19 mouse cellular contexts compared by ENCODE assay signal in the genomic region with DNA sequence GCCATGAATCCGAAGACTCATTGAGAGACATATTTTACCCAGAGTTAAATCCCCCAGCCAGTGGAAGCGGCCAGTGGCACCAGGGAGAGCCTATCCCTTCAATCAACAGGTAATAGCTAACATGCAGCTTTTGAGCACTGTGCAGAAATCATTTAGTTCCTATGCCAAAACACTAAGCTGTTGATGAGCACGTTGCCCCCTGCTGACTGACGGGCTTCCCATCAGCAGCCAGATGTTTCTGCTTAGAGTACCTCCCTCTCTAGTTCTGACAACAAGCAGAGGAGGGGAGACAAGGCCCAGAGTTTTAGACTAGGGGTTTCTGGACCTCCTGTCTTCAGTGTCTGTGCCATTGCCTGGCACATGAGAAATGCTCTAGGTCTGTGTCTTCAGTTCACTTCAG.
DNase-seq lines count a peak whose midpoint lies in the region; ATAC-seq and TF ChIP-seq lines count a peak whose summit lies in the region.
"Had no signal": no experiment of that assay in that cellular context is flagged by ENCODE, and none has a peak within 500 bp of the region (broad histone marks: within the 10 kb centered on the region; RNA-seq: fewer than 3 reads in every experiment).

No protein-coding gene starts in this region.

- no peak overlapping the region for H3K4me3 ChIP-seq in hindbrain, embryonic 10.5 days
- H3K4me3 ChIP-seq in hindbrain, postnatal 0 days (ENCODE audit: low read length) = no peak overlapping the region
- H3K4me3 ChIP-seq in midbrain, postnatal 0 days (ENCODE audit: low read depth, low read length) = no peak overlapping the region
- H3K4me3 ChIP-seq in midbrain, embryonic 13.5 days (replicated peaks) = no peak overlapping the region
- H3K4me3 ChIP-seq in embryonic facial prominence, embryonic 14.5 days (ENCODE audit: low read depth, low read length) = no peak overlapping the region
- H3K4me3 ChIP-seq in forebrain, embryonic 14.5 days (ENCODE audit: low read depth, low read length) = no peak overlapping the region
- H3K4me3 ChIP-seq: embryonic facial prominence, embryonic 15.5 days; heart, embryonic 13.5 days; left cerebral cortex, adult 2 months; myocyte; stomach, embryonic 15.5 days had no signal

- H3K9me3 ChIP-seq in hindbrain, embryonic 10.5 days = no peaks in the 10 kb centered on the region
- no peaks in the 10 kb centered on the region for H3K9me3 ChIP-seq in hindbrain, postnatal 0 days (ENCODE audit: low read length)
- no peaks in the 10 kb centered on the region for H3K9me3 ChIP-seq in midbrain, postnatal 0 days (ENCODE audit: low read length)
- H3K9me3 ChIP-seq in midbrain, embryonic 13.5 days = no peaks in the 10 kb centered on the region
- no peaks in the 10 kb centered on the region for H3K9me3 ChIP-seq in embryonic facial prominence, embryonic 14.5 days (ENCODE audit: control insufficient read depth, low read length)
- no peaks in the 10 kb centered on the region for H3K9me3 ChIP-seq in forebrain, embryonic 14.5 days (replicated peaks; ENCODE audit: control insufficient read depth, low read length)
- H3K9me3 ChIP-seq: embryonic facial prominence, embryonic 15.5 days; G1E; heart, embryonic 13.5 days; stomach, embryonic 15.5 days had no signal

- 55% methylated on average over 4 of the region's 4 CpGs for WGBS in hindbrain, embryonic 10.5 days
- WGBS in hindbrain, postnatal 0 days = 55% methylated on average over 4 of the region's 4 CpGs
- 66% methylated on average over 4 of the region's 4 CpGs for WGBS in midbrain, postnatal 0 days
- 66% methylated on average over 4 of the region's 4 CpGs for WGBS in midbrain, embryonic 13.5 days
- WGBS in embryonic facial prominence, embryonic 14.5 days = 30% methylated on average over 4 of the region's 4 CpGs
- 63% methylated on average over 4 of the region's 4 CpGs for WGBS in forebrain, embryonic 14.5 days

- H3K4me1 ChIP-seq in hindbrain, embryonic 10.5 days (replicated peaks) = 0 out of 2 replicates have a peak, but pooled peaks cover 3% of the 10 kb centered on the region
- H3K4me1 ChIP-seq in hindbrain, postnatal 0 days (ENCODE audit: insufficient read depth, low read length) = no peaks in the 10 kb centered on the region
- H3K4me1 ChIP-seq in midbrain, postnatal 0 days (ENCODE audit: insufficient read depth, low read length) = no peaks in the 10 kb centered on the region
- no peaks in the 10 kb centered on the region for H3K4me1 ChIP-seq in midbrain, embryonic 13.5 days (replicated peaks)
- 0 out of 2 replicates have a peak, but pooled peaks cover 4% of the 10 kb centered on the region for H3K4me1 ChIP-seq in embryonic facial prominence, embryonic 14.5 days (ENCODE audit: control insufficient read depth, insufficient read depth, low read length)
- H3K4me1 ChIP-seq in forebrain, embryonic 14.5 days (ENCODE audit: control insufficient read depth, insufficient read depth, low read length) = no peaks in the 10 kb centered on the region
- H3K4me1 ChIP-seq: embryonic facial prominence, embryonic 15.5 days; stomach, embryonic 15.5 days had no signal

- H3K4me2 ChIP-seq in hindbrain, postnatal 0 days (ENCODE audit: low read depth, low read length) = no peak overlapping the region
- H3K4me2 ChIP-seq in midbrain, postnatal 0 days (ENCODE audit: low read depth, low read length, poor library complexity, severe bottlenecking) = no peak overlapping the region
- H3K4me2 ChIP-seq in midbrain, embryonic 13.5 days (replicated peaks) = no peak overlapping the region
- H3K4me2 ChIP-seq in embryonic facial prominence, embryonic 14.5 days (ENCODE audit: low read depth, low read length) = no peak overlapping the region
- no peak overlapping the region for H3K4me2 ChIP-seq in forebrain, embryonic 14.5 days (ENCODE audit: low read length)
- H3K4me2 ChIP-seq: embryonic facial prominence, embryonic 15.5 days; heart, embryonic 13.5 days; midbrain, embryonic 11.5 days; stomach, embryonic 15.5 days had no signal

- no peaks in the 10 kb centered on the region for H3K36me3 ChIP-seq in hindbrain, embryonic 10.5 days
- H3K36me3 ChIP-seq in hindbrain, postnatal 0 days (ENCODE audit: insufficient read depth, low read length) = no peaks in the 10 kb centered on the region
- H3K36me3 ChIP-seq in midbrain, postnatal 0 days (ENCODE audit: insufficient read depth, low read length) = no peaks in the 10 kb centered on the region
- H3K36me3 ChIP-seq in midbrain, embryonic 13.5 days = no peaks in the 10 kb centered on the region
- no peaks in the 10 kb centered on the region for H3K36me3 ChIP-seq in embryonic facial prominence, embryonic 14.5 days (ENCODE audit: control insufficient read depth, insufficient read depth, low read length)
- H3K36me3 ChIP-seq in forebrain, embryonic 14.5 days (ENCODE audit: control insufficient read depth, insufficient read depth, low read length) = no peaks in the 10 kb centered on the region
- H3K36me3 ChIP-seq: embryonic facial prominence, embryonic 15.5 days; G1E; heart, embryonic 13.5 days; stomach, embryonic 15.5 days had no signal

- no peaks in the 10 kb centered on the region for H3K27me3 ChIP-seq in hindbrain, embryonic 10.5 days (ENCODE audit: insufficient read depth, poor library complexity, severe bottlenecking)
- H3K27me3 ChIP-seq in hindbrain, postnatal 0 days (ENCODE audit: insufficient read depth, low read length) = no peaks in the 10 kb centered on the region
- no peaks in the 10 kb centered on the region for H3K27me3 ChIP-seq in midbrain, postnatal 0 days (ENCODE audit: insufficient read depth, low read length)
- no peaks in the 10 kb centered on the region; the same call in 1 of the 2 replicates for H3K27me3 ChIP-seq in midbrain, embryonic 13.5 days
- no peaks in the 10 kb centered on the region for H3K27me3 ChIP-seq in embryonic facial prominence, embryonic 14.5 days (replicated peaks; ENCODE audit: control insufficient read depth, insufficient read depth, low read length)
- H3K27me3 ChIP-seq in forebrain, embryonic 14.5 days (replicated peaks; ENCODE audit: control insufficient read depth, insufficient read depth, low read length) = no peaks in the 10 kb centered on the region
- H3K27me3 ChIP-seq: embryonic facial prominence, embryonic 15.5 days; heart, embryonic 13.5 days; stomach, embryonic 15.5 days had no signal

- no peak for TF ChIP-seq CTCF in hindbrain, postnatal 0 days (IDR thresholded peaks at IDR 0.05; ENCODE audit: low read depth)
- peak; percentile 15; the same call in 1 of the 2 replicates for TF ChIP-seq CTCF in midbrain, postnatal 0 days (IDR thresholded peaks at IDR 0.05)

- H3K27ac ChIP-seq in hindbrain, embryonic 10.5 days = no peak overlapping the region
- no peak overlapping the region for H3K27ac ChIP-seq in hindbrain, postnatal 0 days
- H3K27ac ChIP-seq in midbrain, postnatal 0 days (ENCODE audit: low read depth, low read length) = no peak overlapping the region
- no peak overlapping the region for H3K27ac ChIP-seq in midbrain, embryonic 13.5 days
- no peak overlapping the region for H3K27ac ChIP-seq in embryonic facial prominence, embryonic 14.5 days (replicated peaks; ENCODE audit: low read depth, low read length)
- no peak overlapping the region for H3K27ac ChIP-seq in forebrain, embryonic 14.5 days (ENCODE audit: low read depth, low read length)
- H3K27ac ChIP-seq: embryonic facial prominence, embryonic 15.5 days; heart, embryonic 13.5 days; left cerebral cortex, adult 2 months; stomach, embryonic 15.5 days had no signal

- H3K9ac ChIP-seq in hindbrain, postnatal 0 days (replicated peaks; ENCODE audit: low read length) = no peak overlapping the region
- H3K9ac ChIP-seq in midbrain, postnatal 0 days (replicated peaks; ENCODE audit: low read length, poor library complexity, severe bottlenecking) = no peak overlapping the region
- no peak overlapping the region for H3K9ac ChIP-seq in midbrain, embryonic 13.5 days (replicated peaks)
- no peak overlapping the region for H3K9ac ChIP-seq in embryonic facial prominence, embryonic 14.5 days (ENCODE audit: low read depth, low read length)
- no peak overlapping the region for H3K9ac ChIP-seq in forebrain, embryonic 14.5 days (ENCODE audit: low read length)
- H3K9ac ChIP-seq: embryonic facial prominence, embryonic 15.5 days; heart, embryonic 13.5 days; stomach, embryonic 15.5 days had no signal

- ATAC-seq in hindbrain, postnatal 0 days = no peak
- no peak for ATAC-seq in midbrain, postnatal 0 days (ENCODE audit: low FRiP score)
- ATAC-seq in midbrain, embryonic 13.5 days = no peak
- no peak for ATAC-seq in embryonic facial prominence, embryonic 14.5 days (ENCODE audit: low read depth)
- ATAC-seq in forebrain, embryonic 14.5 days = no peak

- DNase-seq in hindbrain, embryonic 10.5 days (ENCODE audit: low spot score) = peak; percentile 36
- no peak for DNase-seq in hindbrain, postnatal 0 days (ENCODE audit: low spot score)
- no peak for DNase-seq in midbrain, postnatal 0 days (ENCODE audit: low spot score)
- DNase-seq in embryonic facial prominence, embryonic 14.5 days (ENCODE audit: low spot score) = peak; percentile 55
- no peak for DNase-seq in frontal cortex, postnatal 36 days (ENCODE audit: low spot score in 2 of 2)
- DNase-seq in forebrain, embryonic 14.5 days (ENCODE audit: low spot score) = no peak
- DNase-seq in urinary bladder, postnatal 4 days (ENCODE audit: low spot score in 2 of 2) = no peak
- DNase-seq: adrenal gland, postnatal 36 days; cerebellum, postnatal 10 days; kidney, adult 8-10 months; spleen, adult 18-20 months had no signal

Comparison
In these comparisons a context has a peak if more than half of its experiments do, and no peak if none do; other contexts are left out.
1. DNase-seq: peak in hindbrain, embryonic 10.5 days (single experiment) and embryonic facial prominence, embryonic 14.5 days (single experiment); none in hindbrain, postnatal 0 days (single experiment), midbrain, postnatal 0 days (single experiment), frontal cortex, postnatal 36 days (0 of 2), forebrain, embryonic 14.5 days (single experiment) and urinary bladder, postnatal 4 days (0 of 2).